Mouse (Mus musculus) hindbrain, embryonic 10.5 days (tissue): Measurements from ENCODE around the gene Syngap1. TPM values are rescaled to one million over a fixed set of nuclear protein-coding genes. Genes with fewer than 3 reads are reported as not detected.

ENCODE experiments used
- DNase-seq: peaks from one replicate; pipeline ENCODE4 v3.0.0-alpha.2; 2017; ENCODE audit warnings: low spot score
- H3K27ac ChIP-seq: fragments of 300-500 bp; sonication (generic); 2 replicates; pipeline ENCODE4 v1.5.1; 2016; ENCODE audit warnings: mild to moderate bottlenecking, moderate library complexity
- H3K27me3 ChIP-seq: fragments of 300-500 bp; sonication (generic); 2 replicates; pipeline ENCODE4 v1.6.1; 2016; ENCODE audit warnings: mild to moderate bottlenecking; ENCODE audit not compliant: poor library complexity, insufficient read depth, severe bottlenecking
- H3K36me3 ChIP-seq: fragments of 300-500 bp; sonication (generic); 2 replicates; pipeline ENCODE4 v1.6.1; 2016; ENCODE audit warnings: mild to moderate bottlenecking, moderate library complexity
- H3K4me1 ChIP-seq: fragments of 300-500 bp; sonication (generic); replicated peaks from 2 replicates; pipeline ENCODE4 v1.6.1; 2016; ENCODE audit warnings: mild to moderate bottlenecking
- H3K4me3 ChIP-seq: fragments of 300-500 bp; sonication (generic); 2 replicates; pipeline ENCODE4 v1.5.1; 2016; ENCODE audit warnings: mild to moderate bottlenecking, moderate library complexity
- H3K9me3 ChIP-seq: fragments of 300-500 bp; sonication (generic); 2 replicates; pipeline ENCODE4 v1.6.1; 2016; ENCODE audit warnings: mild to moderate bottlenecking, moderate library complexity
- WGBS: fragments of 180-500 bp; shearing (Covaris S2); methylation state at CpG from one replicate; pipeline ENCODE4 v1.1.7; 2016; 5-methylcytosine and 5-hydroxymethylcytosine counted together
- polyA plus RNA-seq: library from polyadenylated mRNA; unstranded; fragments of >200 nt; fragmentation: Nextera tagmentation; extraction: Ambion mirVana; gene quantifications from 2 replicates; pipeline ENCODE4 v1.2.1, GENCODE M21; 2016

Gene Syngap1
- polyA plus RNA-seq, 1 experiment from 2014 or later, result 2.0 TPM

- peak overlapping the region; percentile 58 for H3K4me3 ChIP-seq
- no peaks in the 10 kb centered on the region for H3K9me3 ChIP-seq
- peaks cover 36% of the 10 kb centered on the region for H3K36me3 ChIP-seq
- peaks cover 23% of the 10 kb centered on the region for H3K27me3 ChIP-seq
- 2% methylated on average over 23 of the region's 23 CpGs for WGBS
- peaks cover 73% of the 10 kb centered on the region for H3K4me1 ChIP-seq
- peak overlapping the region; percentile 89 for H3K27ac ChIP-seq
- no peak for DNase-seq
Observed at GRCm38 (mm10) chr17:26951952-26952877, 11.2 kb downstream of the Syngap1 start.

DNA sequence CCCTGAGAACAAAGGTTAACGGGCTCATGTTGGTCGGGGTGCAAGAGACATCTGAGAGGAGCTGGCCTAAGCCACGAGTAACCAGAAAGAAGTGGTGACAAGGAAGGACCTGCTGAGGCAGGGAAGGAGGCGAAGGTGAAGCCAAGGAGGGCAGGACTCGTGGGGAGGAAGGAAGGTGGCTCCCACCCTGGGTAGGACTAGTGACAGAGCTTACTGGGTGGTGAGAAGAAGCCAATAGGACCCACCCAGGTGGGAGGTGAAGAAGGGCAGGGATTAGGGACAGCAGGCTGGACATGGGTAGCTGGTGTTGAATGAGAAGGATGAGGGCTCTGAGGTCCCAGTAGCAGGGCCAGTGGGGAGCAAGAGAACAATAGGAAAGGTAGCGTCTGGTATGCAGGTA, 12.1 kb downstream of the Syngap1 start:
- peak overlapping the region; percentile 89 for H3K27ac ChIP-seq
- no peaks in the 10 kb centered on the region for H3K9me3 ChIP-seq
- peak overlapping the region; percentile 58 for H3K4me3 ChIP-seq
- 18% methylated on average over 6 of the region's 6 CpGs for WGBS
- peaks cover 23% of the 10 kb centered on the region for H3K27me3 ChIP-seq
- no peak for DNase-seq
- H3K4me1 ChIP-seq, result peaks cover 65% of the 10 kb centered on the region
- peaks cover 46% of the 10 kb centered on the region for H3K36me3 ChIP-seq

GRCm38 (mm10) chr17:26953726-26954125, 12.7 kb downstream of the Syngap1 start:
- Histone ChIP-seq H3K36me3 (peaks cover 51% of the 10 kb centered on the region), H3K27ac (peak overlapping the region; percentile 89), H3K4me1 (peaks cover 60% of the 10 kb centered on the region)

GRCm38 (mm10) chr17:26956309-26956708, 15.3 kb downstream of the Syngap1 start:
- no peak overlapping the region for H3K4me3 ChIP-seq
- DNase-seq, result no peak
- peaks cover 77% of the 10 kb centered on the region for H3K36me3 ChIP-seq
- no peak overlapping the region for H3K27ac ChIP-seq
- H3K27me3 ChIP-seq, result peaks cover 19% of the 10 kb centered on the region
- no peaks in the 10 kb centered on the region for H3K9me3 ChIP-seq
- WGBS, result 87% methylated on average over 5 of the region's 5 CpGs
- peaks cover 34% of the 10 kb centered on the region for H3K4me1 ChIP-seq

More at GRCm38 (mm10) chr17:26953726-26954125, 12.7 kb downstream of the Syngap1 start:
- DNase-seq, result no peak
- Histone ChIP-seq H3K27me3 (peaks cover 23% of the 10 kb centered on the region), H3K4me3 (peak overlapping the region; percentile 58), H3K9me3 (no peaks in the 10 kb centered on the region)
- WGBS, result 20% methylated on average over 16 of the region's 16 CpGs

DNA sequence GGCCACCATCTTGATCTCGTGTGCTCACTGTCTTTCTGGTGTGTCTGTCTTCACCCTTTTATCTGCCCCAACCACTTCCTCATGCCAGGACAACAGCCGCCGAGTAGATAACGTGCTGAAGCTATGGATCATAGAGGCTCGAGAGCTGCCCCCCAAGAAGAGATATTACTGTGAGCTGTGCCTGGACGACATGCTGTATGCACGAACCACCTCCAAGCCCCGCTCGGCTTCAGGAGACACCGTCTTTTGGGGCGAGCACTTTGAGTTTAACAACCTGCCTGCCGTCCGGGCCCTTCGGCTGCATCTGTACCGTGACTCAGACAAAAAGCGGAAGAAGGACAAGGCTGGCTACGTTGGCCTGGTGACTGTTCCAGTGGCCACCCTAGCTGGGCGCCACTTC, 15.8 kb downstream of the Syngap1 start:
- no peak overlapping the region for H3K4me3 ChIP-seq
- 90% methylated on average over 18 of the region's 18 CpGs for WGBS
- H3K27me3 ChIP-seq, result peaks cover 19% of the 10 kb centered on the region
- H3K4me1 ChIP-seq, result peaks cover 28% of the 10 kb centered on the region
- H3K9me3 ChIP-seq, result no peaks in the 10 kb centered on the region
- peaks cover 83% of the 10 kb centered on the region for H3K36me3 ChIP-seq
- H3K27ac ChIP-seq, result no peak overlapping the region
- no peak for DNase-seq

- Histone ChIP-seq H3K4me3 (no peak overlapping the region), H3K9me3 (no peaks in the 10 kb centered on the region), H3K27ac (no peak overlapping the region), H3K36me3 (peaks cover 92% of the 10 kb centered on the region), H3K27me3 (peaks cover 11% of the 10 kb centered on the region), H3K4me1 (peaks cover 18% of the 10 kb centered on the region)
- DNase-seq, result no peak
- 92% methylated on average over 5 of the region's 5 CpGs for WGBS
Observed at GRCm38 (mm10) chr17:26957872-26958271, 16.8 kb downstream of the Syngap1 start.

GRCm38 (mm10) chr17:26958880-26959279, 17.8 kb downstream of the Syngap1 start:
- H3K27me3 ChIP-seq, result peaks cover 1% of the 10 kb centered on the region; the same call in 1 of the 2 replicates
- H3K4me1 ChIP-seq, result peaks cover 8% of the 10 kb centered on the region
- DNase-seq, result no peak
- peaks cover 94% of the 10 kb centered on the region for H3K36me3 ChIP-seq
- H3K9me3 ChIP-seq, result no peaks in the 10 kb centered on the region
- 64% methylated on average over 5 of the region's 5 CpGs for WGBS
- no peak overlapping the region for H3K4me3 ChIP-seq
- no peak overlapping the region for H3K27ac ChIP-seq

DNA sequence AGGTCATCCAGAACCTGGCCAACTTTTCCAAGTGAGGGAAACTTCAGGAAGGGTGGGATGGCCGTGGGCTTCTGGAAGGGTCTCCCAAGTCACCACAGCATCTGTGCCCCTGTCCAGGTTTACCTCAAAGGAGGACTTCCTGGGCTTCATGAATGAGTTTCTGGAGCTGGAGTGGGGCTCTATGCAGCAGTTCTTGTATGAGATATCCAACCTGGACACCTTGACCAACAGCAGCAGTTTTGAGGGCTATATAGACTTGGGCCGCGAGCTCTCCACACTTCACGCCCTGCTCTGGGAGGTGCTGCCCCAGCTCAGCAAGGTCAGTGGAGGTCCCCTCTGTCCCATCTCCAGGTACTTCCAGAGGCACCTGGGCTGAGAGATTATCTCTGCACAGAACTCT, 18.8 kb downstream of the Syngap1 start:
- Histone ChIP-seq H3K4me1 (peaks cover 3% of the 10 kb centered on the region; the same call in 1 of the 2 replicates), H3K9me3 (no peaks in the 10 kb centered on the region), H3K27me3 (no peaks in the 10 kb centered on the region), H3K27ac (no peak overlapping the region), H3K4me3 (no peak overlapping the region), H3K36me3 (peaks cover 98% of the 10 kb centered on the region)
- 99% methylated on average over 4 of the region's 4 CpGs for WGBS
- no peak for DNase-seq

GRCm38 (mm10) chr17:26961572-26962240, 20.7 kb downstream of the Syngap1 start:
- H3K27ac ChIP-seq, result peak overlapping the region; percentile 23; the same call in 1 of the 2 replicates
- no peak overlapping the region for H3K4me3 ChIP-seq
- no peaks in the 10 kb centered on the region for H3K9me3 ChIP-seq
- no peaks in the 10 kb centered on the region for H3K4me1 ChIP-seq
- DNase-seq, result no peak
- peaks cover 98% of the 10 kb centered on the region for H3K36me3 ChIP-seq
- 91% methylated on average over 21 of the region's 21 CpGs for WGBS
- no peaks in the 10 kb centered on the region for H3K27me3 ChIP-seq

- Histone ChIP-seq H3K36me3 (peaks cover 86% of the 10 kb centered on the region), H3K4me1 (peaks cover 12% of the 10 kb centered on the region), H3K27me3 (no peaks in the 10 kb centered on the region), H3K27ac (no peak overlapping the region), H3K9me3 (no peaks in the 10 kb centered on the region), H3K4me3 (no peak overlapping the region)
- WGBS, result 91% methylated on average over 11 of the region's 11 CpGs
- no peak for DNase-seq
Observed at GRCm38 (mm10) chr17:26966993-26967392, 25.9 kb downstream of the Syngap1 start.

- Histone ChIP-seq H3K27ac (no peak overlapping the region), H3K36me3 (peaks cover 82% of the 10 kb centered on the region), H3K9me3 (no peaks in the 10 kb centered on the region), H3K27me3 (no peaks in the 10 kb centered on the region), H3K4me1 (peaks cover 17% of the 10 kb centered on the region), H3K4me3 (no peak overlapping the region)
- no peak for DNase-seq
- WGBS, result 88% methylated on average over 6 of the region's 6 CpGs
Observed at GRCm38 (mm10) chr17:26967477-26967876, 26.4 kb downstream of the Syngap1 start.

DNA sequence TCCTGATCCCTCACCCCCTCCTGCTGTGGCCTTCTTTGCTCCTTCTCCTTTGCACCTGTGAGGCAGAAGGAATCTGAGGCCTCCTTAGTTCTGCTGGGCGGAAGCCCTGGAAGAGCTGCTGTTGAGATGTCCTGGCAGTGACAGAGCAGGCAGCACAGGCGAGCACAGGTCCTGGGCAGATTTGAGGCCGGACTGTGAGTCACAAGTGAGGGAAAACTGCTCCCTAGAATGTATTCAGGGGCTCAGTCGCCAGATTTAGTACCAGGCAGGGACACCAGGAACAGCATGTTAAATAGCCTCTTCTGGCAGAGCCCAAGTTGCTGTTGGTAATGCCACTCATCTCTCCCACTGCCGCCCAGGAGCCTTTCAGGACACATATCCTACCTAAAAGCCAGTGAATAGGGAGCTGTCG, 27.2 kb downstream of the Syngap1 start:
- peaks cover 74% of the 10 kb centered on the region for H3K36me3 ChIP-seq
- WGBS, result 83% methylated on average over 6 of the region's 6 CpGs

DNA sequence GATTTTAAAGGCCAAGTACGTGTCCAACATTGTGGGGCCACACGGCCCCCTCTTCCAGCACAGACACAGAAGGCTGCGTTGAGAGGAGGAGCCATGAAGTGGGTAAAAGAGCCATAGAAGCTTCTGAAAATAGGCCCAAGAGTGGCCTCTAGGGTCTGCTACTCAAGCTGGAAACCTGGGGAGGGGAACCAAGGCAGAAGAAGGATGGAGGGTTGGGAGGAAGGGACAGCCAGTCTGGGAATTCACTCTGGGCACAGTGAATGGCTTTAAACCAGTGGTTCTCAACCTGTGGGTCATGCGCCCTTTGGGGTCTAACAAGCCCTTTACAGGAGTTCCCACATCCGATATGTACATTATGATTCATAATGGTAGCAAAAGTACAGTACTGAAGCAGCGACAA, 28.2 kb downstream of the Syngap1 start:
- WGBS, result 87% methylated on average over 6 of the region's 6 CpGs
- H3K27ac ChIP-seq, result no peak overlapping the region
- no peaks in the 10 kb centered on the region for H3K27me3 ChIP-seq
- peaks cover 33% of the 10 kb centered on the region for H3K4me1 ChIP-seq
- H3K4me3 ChIP-seq, result no peak overlapping the region
- peaks cover 68% of the 10 kb centered on the region for H3K36me3 ChIP-seq
- no peaks in the 10 kb centered on the region for H3K9me3 ChIP-seq
- DNase-seq, result no peak

More for the DNA sequence above, 27.2 kb downstream of the Syngap1 start:
- Histone ChIP-seq H3K4me1 (peaks cover 24% of the 10 kb centered on the region), H3K27me3 (no peaks in the 10 kb centered on the region), H3K27ac (no peak overlapping the region), H3K9me3 (no peaks in the 10 kb centered on the region), H3K4me3 (no peak overlapping the region)
- DNase-seq, result no peak
